Mouse (Mus musculus) heart, embryonic 12.5 days (tissue): ENCODE measurements around the gene S100a11. TPM values are rescaled to one million over a fixed set of nuclear protein-coding genes. Genes with fewer than 3 reads are reported as not detected.
A peak's percentile ranks its signal among the peaks of the same experiment; 100 is the strongest.

ENCODE experiments used
- ATAC-seq: fragments of 200-750 bp; cut with Nextera tagmentation; 2 replicates; pipeline ENCODE4 v1.8.0; 2017; ENCODE audit warnings: moderate TSS enrichment, moderate library complexity; ENCODE audit not compliant: insufficient number of reproducible peaks, low FRiP score
- H3K27ac ChIP-seq: fragments of 300-500 bp; sonication (generic); 2 replicates; pipeline ENCODE4 v1.5.1; 2016; ENCODE audit warnings: mild to moderate bottlenecking, moderate library complexity; ENCODE audit not compliant: poor library complexity, severe bottlenecking
- H3K27me3 ChIP-seq: fragments of 300-500 bp; sonication (generic); replicated peaks from 2 replicates; pipeline ENCODE4 v1.6.1; 2016; ENCODE audit warnings: mild to moderate bottlenecking, moderate library complexity
- H3K36me3 ChIP-seq: fragments of 300-500 bp; sonication (generic); 2 replicates; pipeline ENCODE4 v1.6.1; 2016; ENCODE audit warnings: mild to moderate bottlenecking, moderate library complexity
- H3K4me1 ChIP-seq: fragments of 300-500 bp; sonication (generic); replicated peaks from 2 replicates; pipeline ENCODE4 v1.6.1; 2016; ENCODE audit warnings: mild to moderate bottlenecking
- H3K4me2 ChIP-seq: fragments of 300-500 bp; sonication (generic); 2 replicates; pipeline ENCODE4 v1.6.1; 2016; ENCODE audit warnings: mild to moderate bottlenecking, moderate library complexity
- H3K4me3 ChIP-seq: fragments of 300-500 bp; sonication (generic); 2 replicates; pipeline ENCODE4 v1.5.1; 2016; ENCODE audit warnings: mild to moderate bottlenecking
- H3K9ac ChIP-seq: fragments of 300-500 bp; sonication (generic); 2 replicates; pipeline ENCODE4 v1.6.1; 2016; ENCODE audit warnings: mild to moderate bottlenecking, moderate library complexity
- H3K9me3 ChIP-seq: fragments of 300-500 bp; sonication (generic); replicated peaks from 2 replicates; pipeline ENCODE4 v1.6.1; 2016; ENCODE audit warnings: mild to moderate bottlenecking, moderate library complexity
- WGBS: fragments of 180-500 bp; shearing (Covaris S2); methylation state at CpG from one replicate; pipeline ENCODE4 v1.1.7; 2016; 5-methylcytosine and 5-hydroxymethylcytosine counted together
- polyA plus RNA-seq: library from polyadenylated mRNA; unstranded; fragments of >200 nt; fragmentation: Nextera tagmentation; extraction: Ambion mirVana; gene quantifications from 2 replicates; pipeline ENCODE4 v1.2.1, GENCODE M21; 2016

Gene S100a11
- polyA plus RNA-seq, 1 experiment from 2014 or later = 860 TPM

DNA sequence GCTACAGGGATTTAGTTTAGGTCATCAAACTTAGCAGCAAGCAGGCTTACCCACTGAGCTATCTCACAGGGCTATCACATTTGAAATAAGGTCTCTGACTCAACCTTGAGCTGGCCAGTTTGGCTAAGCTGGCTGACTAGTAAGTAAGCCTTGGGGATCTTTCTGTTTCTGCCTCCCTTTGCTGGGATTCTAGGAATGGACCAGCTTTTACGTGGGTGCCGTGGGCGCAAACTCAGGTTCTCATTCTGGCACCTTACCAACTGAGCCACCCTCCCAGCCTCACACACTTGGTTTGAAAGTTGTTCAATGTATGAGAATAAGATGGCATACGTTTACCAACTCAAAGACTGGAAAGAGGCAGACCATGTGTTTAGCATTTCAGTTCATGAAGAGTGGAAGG, 42.9 kb downstream of the S100a11 start:
- Histone ChIP-seq H3K4me2 (no peak overlapping the region), H3K27me3 (no peaks in the 10 kb centered on the region), H3K9ac (no peak overlapping the region), H3K36me3 (peaks cover 36% of the 10 kb centered on the region), H3K4me3 (no peak overlapping the region), H3K27ac (no peak overlapping the region), H3K9me3 (no peaks in the 10 kb centered on the region), H3K4me1 (no peaks in the 10 kb centered on the region)
- ATAC-seq = no peak
- 89% methylated on average over 4 of the region's 4 CpGs for WGBS

DNA sequence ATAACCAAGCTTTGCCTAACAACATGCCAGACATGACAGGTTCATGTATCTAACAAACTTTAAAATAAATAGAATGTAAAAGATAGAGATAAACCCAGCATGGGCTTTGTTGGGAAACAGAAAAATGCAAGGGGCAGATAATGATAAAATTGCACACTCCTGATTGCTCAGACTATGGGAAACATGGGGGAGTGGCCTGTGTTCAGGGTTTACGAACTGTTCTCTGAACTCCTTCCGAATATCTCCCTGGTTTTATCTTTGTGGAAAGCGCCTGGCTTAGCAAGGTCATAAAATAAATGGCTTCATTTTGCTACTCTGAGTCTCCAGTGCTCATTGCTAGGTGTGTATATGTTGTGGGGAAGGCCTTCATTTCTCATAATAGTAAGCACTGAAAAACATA, 46.6 kb downstream of the S100a11 start:
- Histone ChIP-seq H3K9me3 (no peaks in the 10 kb centered on the region), H3K4me1 (0 out of 2 replicates have a peak, but pooled peaks cover 2% of the 10 kb centered on the region), H3K4me2 (no peak overlapping the region), H3K4me3 (no peak overlapping the region), H3K9ac (no peak overlapping the region), H3K36me3 (peaks cover 25% of the 10 kb centered on the region), H3K27ac (no peak overlapping the region), H3K27me3 (no peaks in the 10 kb centered on the region)
- 63% methylated on average over 3 of the region's 3 CpGs for WGBS
- no peak for ATAC-seq

- Histone ChIP-seq H3K4me3 (no peak overlapping the region), H3K9me3 (no peaks in the 10 kb centered on the region), H3K9ac (no peak overlapping the region), H3K27me3 (no peaks in the 10 kb centered on the region), H3K27ac (peak overlapping the region; percentile 67; the same call in 1 of the 2 replicates), H3K4me2 (no peak overlapping the region), H3K36me3 (peaks cover 17% of the 10 kb centered on the region), H3K4me1 (0 out of 2 replicates have a peak, but pooled peaks cover 2% of the 10 kb centered on the region)
- 77% methylated on average over 6 of the region's 6 CpGs for WGBS
- no peak for ATAC-seq
Observed at GRCm38 (mm10) chr3:93567721-93568120, 47.4 kb downstream of the S100a11 start.

- Histone ChIP-seq H3K4me2 (peak overlapping the region; percentile 37), H3K36me3 (peaks cover 10% of the 10 kb centered on the region), H3K27ac (peak overlapping the region; percentile 67), H3K4me3 (no peak overlapping the region), H3K4me1 (0 out of 2 replicates have a peak, but pooled peaks cover 2% of the 10 kb centered on the region), H3K9ac (no peak overlapping the region), H3K27me3 (no peaks in the 10 kb centered on the region), H3K9me3 (no peaks in the 10 kb centered on the region)
- ATAC-seq = peak; percentile 83
- 53% methylated on average over 7 of the region's 7 CpGs for whole genome bisulfite sequencing
Observed at GRCm38 (mm10) chr3:93568428-93569040, 48.2 kb downstream of the S100a11 start.

GRCm38 (mm10) chr3:93569046-93569445, 48.8 kb downstream of the S100a11 start:
- Histone ChIP-seq H3K36me3 (peaks cover 9% of the 10 kb centered on the region), H3K27ac (peak overlapping the region; percentile 67), H3K4me1 (0 out of 2 replicates have a peak, but pooled peaks cover 2% of the 10 kb centered on the region), H3K4me3 (no peak overlapping the region), H3K4me2 (peak overlapping the region; percentile 37; the same call in 1 of the 2 replicates), H3K9ac (no peak overlapping the region), H3K9me3 (no peaks in the 10 kb centered on the region), H3K27me3 (no peaks in the 10 kb centered on the region)
- ATAC-seq = no peak
- 44% methylated on average over 2 of the region's 2 CpGs for WGBS

GRCm38 (mm10) chr3:93572058-93572791, 51.9 kb downstream of the S100a11 start:
- Histone ChIP-seq H3K4me3 (no peak overlapping the region), H3K27me3 (no peaks in the 10 kb centered on the region), H3K4me1 (0 out of 2 replicates have a peak, but pooled peaks cover 2% of the 10 kb centered on the region), H3K36me3 (no peaks in the 10 kb centered on the region), H3K9ac (no peak overlapping the region), H3K9me3 (no peaks in the 10 kb centered on the region), H3K27ac (no peak overlapping the region), H3K4me2 (no peak overlapping the region)
- ATAC-seq = no peak
- 64% methylated on average over 5 of the region's 5 CpGs for WGBS

Other genes starting within 250 kb of the S100a11 start
- not detected in 2 replicates for gene Flg, start 247.0 kb upstream of the S100a11 start, polyA plus RNA-seq
- gene Hrnr, start 200.7 kb upstream of the S100a11 start, polyA plus RNA-seq = not detected in 2 replicates
- not detected in 2 replicates for gene Rptn, start 126.8 kb upstream of the S100a11 start, polyA plus RNA-seq
- gene Tchh, start 78.2 kb upstream of the S100a11 start, polyA plus RNA-seq = 0.76 and 0.93 TPM in 2 replicates
- gene Tchhl1, start 51.7 kb upstream of the S100a11 start, polyA plus RNA-seq = not detected in 2 replicates
- gene S100a10, start 34.6 kb downstream of the S100a11 start, polyA plus RNA-seq = 186 and 199 TPM in 2 replicates
- gene Tdpoz2, start 132.2 kb downstream of the S100a11 start, polyA plus RNA-seq = not detected in 2 replicates
- not detected in 2 replicates for gene Tdpoz1, start 155.8 kb downstream of the S100a11 start, polyA plus RNA-seq
- not detected in 2 replicates for gene Gm37596, start 172.6 kb downstream of the S100a11 start, polyA plus RNA-seq